ENCODE assay signal across 12 mouse cellular contexts in genomic region chr3:95141474-95141873, GRCm38 (mm10). TPM values are rescaled to one million over a fixed set of nuclear protein-coding genes. Genes with fewer than 3 reads are reported as not detected.
DNase-seq lines count a peak whose midpoint lies in the region; ATAC-seq and TF ChIP-seq lines count a peak whose summit lies in the region.
"Had no signal": no experiment of that assay in that cellular context is flagged by ENCODE, and none has a peak within 500 bp of the region (broad histone marks: within the 10 kb centered on the region; RNA-seq: fewer than 3 reads in every experiment).

No protein-coding gene starts in this region.

- TF ChIP-seq EP300 in heart, adult 2 months (IDR thresholded peaks at IDR 0.05; ENCODE audit: insufficient read depth, low read depth, low read length), result no peak
- no peak for TF ChIP-seq EP300 in liver, postnatal 0 days (IDR thresholded peaks at IDR 0.05; ENCODE audit: low read depth)

- H3K9me3 ChIP-seq in liver, postnatal 0 days (ENCODE audit: low read length), result no peaks in the 10 kb centered on the region
- H3K9me3 ChIP-seq in stomach, embryonic 16.5 days (replicated peaks; ENCODE audit: control insufficient read depth, low read length), result no peaks in the 10 kb centered on the region
- H3K9me3 ChIP-seq: embryonic facial prominence, embryonic 12.5 days had no signal

- no peak for TF ChIP-seq CTCF in heart, adult 2 months (IDR thresholded peaks at IDR 0.05)
- no peak for TF ChIP-seq CTCF in liver, postnatal 0 days (IDR thresholded peaks at IDR 0.05; ENCODE audit: low read depth)

- intact Hi-C loops in heart, adult 2 months (cut with DNase I), result loop anchor here (5.0 kb wide), 1 partner anchor 99 kb away; the partner anchor contains the start of gene Psmd4

- peak overlapping the region; percentile 12; the same call in 1 of the 2 replicates for H3K27ac ChIP-seq in heart, adult 2 months
- H3K27ac ChIP-seq in liver, postnatal 0 days (ENCODE audit: low read depth), result peak overlapping the region; percentile 86
- H3K27ac ChIP-seq in stomach, embryonic 16.5 days (ENCODE audit: low read length), result peak overlapping the region; percentile 33; the same call in 1 of the 2 replicates
- H3K27ac ChIP-seq: embryonic facial prominence, embryonic 12.5 days had no signal

- no peaks in the 10 kb centered on the region for H3K36me3 ChIP-seq in heart, adult 2 months (ENCODE audit: control insufficient read depth, insufficient read depth, low read length)
- peaks cover 16% of the 10 kb centered on the region; the same call in 1 of the 2 replicates for H3K36me3 ChIP-seq in liver, postnatal 0 days (replicated peaks; ENCODE audit: insufficient read depth, low read length)
- H3K36me3 ChIP-seq in stomach, embryonic 16.5 days (ENCODE audit: control insufficient read depth, insufficient read depth, low read length), result 0 out of 2 replicates have a peak, but pooled peaks cover 6% of the 10 kb centered on the region

- H3K27me3 ChIP-seq in heart, adult 2 months (ENCODE audit: control insufficient read depth, insufficient read depth, low read length), result no peaks in the 10 kb centered on the region
- no peaks in the 10 kb centered on the region for H3K27me3 ChIP-seq in liver, postnatal 0 days (ENCODE audit: insufficient read depth, low read length)
- H3K27me3 ChIP-seq in stomach, embryonic 16.5 days (ENCODE audit: control insufficient read depth, insufficient read depth, low read length), result no peaks in the 10 kb centered on the region
- H3K27me3 ChIP-seq: embryonic facial prominence, embryonic 12.5 days had no signal

- peak in 1 of 2 experiments; percentile 60 for DNase-seq in heart, adult 2 months
- no peak for DNase-seq in heart, adult 9 months (ENCODE audit: low spot score in 2 of 2)
- DNase-seq in T-cell, adult 2 months (ENCODE audit: low spot score), result peak; percentile 89
- peak; percentile 50 for DNase-seq in liver, postnatal 0 days
- DNase-seq in adrenal gland, postnatal 4 days (ENCODE audit: low spot score in 2 of 2), result no peak
- DNase-seq in cerebellum, postnatal 14 days, result no peak
- DNase-seq: adrenal gland, postnatal 10 days; midbrain, embryonic 14.5 days; retina, postnatal 1 day had no signal

- no peak overlapping the region for H3K9ac ChIP-seq in heart, adult 2 months (ENCODE audit: low read depth, low read length)
- H3K9ac ChIP-seq in liver, postnatal 0 days (replicated peaks), result peak overlapping the region; percentile 54
- H3K9ac ChIP-seq in stomach, embryonic 16.5 days (ENCODE audit: low read length), result no peak overlapping the region
- H3K9ac ChIP-seq: embryonic facial prominence, embryonic 12.5 days had no signal

- H3K4me1 ChIP-seq in heart, adult 2 months (ENCODE audit: control insufficient read depth, insufficient read depth, low read length), result no peaks in the 10 kb centered on the region
- peaks cover 21% of the 10 kb centered on the region for H3K4me1 ChIP-seq in liver, postnatal 0 days (ENCODE audit: insufficient read depth)
- H3K4me1 ChIP-seq in stomach, embryonic 16.5 days (ENCODE audit: control insufficient read depth, insufficient read depth, low read length), result no peaks in the 10 kb centered on the region
- H3K4me1 ChIP-seq: embryonic facial prominence, embryonic 12.5 days had no signal

- no peaks in the 10 kb centered on the region for H3K79me2 ChIP-seq in heart, adult 2 months (replicated peaks; ENCODE audit: control insufficient read depth, insufficient read depth, low read length)

- no peak overlapping the region for H3K4me3 ChIP-seq in heart, adult 2 months
- peak overlapping the region; percentile 45 for H3K4me3 ChIP-seq in liver, postnatal 0 days (ENCODE audit: low read depth, low read length)
- H3K4me3 ChIP-seq in stomach, embryonic 16.5 days (replicated peaks; ENCODE audit: low read length), result peak overlapping the region; percentile 19; the same call in 1 of the 2 replicates
- H3K4me3 ChIP-seq: embryonic facial prominence, embryonic 12.5 days had no signal

- H3K4me2 ChIP-seq in liver, postnatal 0 days (ENCODE audit: low read depth, low read length), result peak overlapping the region; percentile 60
- no peak overlapping the region for H3K4me2 ChIP-seq in stomach, embryonic 16.5 days (ENCODE audit: low read depth, low read length)
- H3K4me2 ChIP-seq: embryonic facial prominence, embryonic 12.5 days had no signal

- 89% methylated on average over 9 of the region's 9 CpGs for WGBS in heart, adult 2 months
- WGBS in liver, postnatal 0 days (ENCODE audit: insufficient replicate concordance), result 44% methylated on average over 9 of the region's 9 CpGs
- WGBS in stomach, embryonic 16.5 days, result 90% methylated on average over 9 of the region's 9 CpGs

- no peak for ATAC-seq in liver, postnatal 0 days
- ATAC-seq in stomach, embryonic 16.5 days (ENCODE audit: insufficient read depth, low FRiP score), result no peak
- ATAC-seq in erythroid progenitor cell, adult 5-6 weeks (replicated peaks; ENCODE audit: low FRiP score, poor library complexity, severe bottlenecking), result no peak

- 0 out of 2 replicates have a peak, but pooled peaks have one; percentile 25 for TF ChIP-seq POLR2A in heart, adult 2 months (IDR thresholded peaks at IDR 0.05; ENCODE audit: insufficient read depth, low read depth, low read length)

RNA-seq across cellular contexts. Expression of gene Tnfaip8l2, which starts 0.7 kb away (rescaled TPM):
- total RNA-seq in heart, adult 2 months (2021), result 1 to 10 TPM; 1.5 to 2.1 TPM
- 3.3 and 4.9 TPM in 2 replicates for polyA plus RNA-seq in heart, adult 2 months (2012; rRNA removed)
- 13.0 and 13.1 TPM in 2 replicates for polyA plus RNA-seq in liver, postnatal 0 days (2015; fragmentation: Nextera tagmentation; extraction: Ambion mirVana)
- polyA plus RNA-seq in stomach, embryonic 16.5 days (2015; fragmentation: Nextera tagmentation; extraction: Ambion mirVana), result 5.4 and 6.5 TPM in 2 replicates
- 1 to 10 TPM; 2.9 to 3.4 TPM for total RNA-seq in adrenal gland, postnatal 4 days (2021)
- 7.5 and 18.0 TPM in 2 replicates for total RNA-seq in erythroid progenitor cell, adult 5-6 weeks (2015; ENCODE audit: low replicate concordance)
- 4.4 and 8.6 TPM in 2 replicates for total RNA-seq in erythroid progenitor cell, adult 5-6 weeks (2017; ENCODE audit: low replicate concordance)

RNA-seq across cellular contexts. Expression of gene Lysmd1, which starts 7.6 kb away (rescaled TPM):
- 1 to 10 TPM; 4.5 to 6.3 TPM for total RNA-seq in heart, adult 2 months (2021)
- 5.8 and 7.8 TPM in 2 replicates for polyA plus RNA-seq in heart, adult 2 months (2012; rRNA removed)
- polyA plus RNA-seq in liver, postnatal 0 days (2015; fragmentation: Nextera tagmentation; extraction: Ambion mirVana), result 6.7 and 7.0 TPM in 2 replicates
- 13.7 and 14.5 TPM in 2 replicates for polyA plus RNA-seq in stomach, embryonic 16.5 days (2015; fragmentation: Nextera tagmentation; extraction: Ambion mirVana)
- 10 to 100 TPM; 10.7 to 11.5 TPM for total RNA-seq in adrenal gland, postnatal 4 days (2021)
- total RNA-seq in erythroid progenitor cell, adult 5-6 weeks (2015; ENCODE audit: low replicate concordance), result 4.6 and 8.3 TPM in 2 replicates
- 7.0 and 8.1 TPM in 2 replicates for total RNA-seq in erythroid progenitor cell, adult 5-6 weeks (2017; ENCODE audit: low replicate concordance)

RNA-seq across cellular contexts. Expression of gene Scnm1, which starts 7.7 kb away (rescaled TPM):
- total RNA-seq in heart, adult 2 months (2021), result 10 to 100 TPM; 28.3 to 32.1 TPM
- polyA plus RNA-seq in heart, adult 2 months (2012; rRNA removed), result 46.8 and 67.9 TPM in 2 replicates
- polyA plus RNA-seq in liver, postnatal 0 days (2015; fragmentation: Nextera tagmentation; extraction: Ambion mirVana), result 19.3 and 23.7 TPM in 2 replicates
- 55.8 and 58.2 TPM in 2 replicates for polyA plus RNA-seq in stomach, embryonic 16.5 days (2015; fragmentation: Nextera tagmentation; extraction: Ambion mirVana)
- 10 to 100 TPM; 53.4 to 53.9 TPM for total RNA-seq in adrenal gland, postnatal 4 days (2021)
- total RNA-seq in erythroid progenitor cell, adult 5-6 weeks (2015; ENCODE audit: low replicate concordance), result 35.0 and 41.1 TPM in 2 replicates
- 34.9 and 43.6 TPM in 2 replicates for total RNA-seq in erythroid progenitor cell, adult 5-6 weeks (2017; ENCODE audit: low replicate concordance)

RNA-seq across cellular contexts. Expression of gene Tmod4, which starts 17.2 kb away (rescaled TPM):
- total RNA-seq in heart, adult 2 months (2021), result 10 to 100 TPM; 22.6 to 30.9 TPM
- 23.3 and 25.6 TPM in 2 replicates for polyA plus RNA-seq in heart, adult 2 months (2012; rRNA removed)
- polyA plus RNA-seq in liver, postnatal 0 days (2015; fragmentation: Nextera tagmentation; extraction: Ambion mirVana), result 0.19 and 1.5 TPM in 2 replicates
- polyA plus RNA-seq in stomach, embryonic 16.5 days (2015; fragmentation: Nextera tagmentation; extraction: Ambion mirVana), result 2.2 and 7.3 TPM in 2 replicates
- 1 to 10 TPM; 3.7 to 7.8 TPM for total RNA-seq in adrenal gland, postnatal 4 days (2021)
- total RNA-seq in erythroid progenitor cell, adult 5-6 weeks (2015; ENCODE audit: low replicate concordance), result not detected in 2 replicates
- not detected in 2 replicates for total RNA-seq in erythroid progenitor cell, adult 5-6 weeks (2017; ENCODE audit: low replicate concordance)

RNA-seq across cellular contexts. Expression of gene Sema6c, which starts 18.8 kb away (rescaled TPM):
- total RNA-seq in heart, adult 2 months (2021), result 1 to 10 TPM; 3.8 to 3.9 TPM
- 16.9 and 21.1 TPM in 2 replicates for polyA plus RNA-seq in heart, adult 2 months (2012; rRNA removed)
- 0.28 and 0.71 TPM in 2 replicates for polyA plus RNA-seq in liver, postnatal 0 days (2015; fragmentation: Nextera tagmentation; extraction: Ambion mirVana)
- polyA plus RNA-seq in stomach, embryonic 16.5 days (2015; fragmentation: Nextera tagmentation; extraction: Ambion mirVana), result 1.5 and 2.6 TPM in 2 replicates
- total RNA-seq in adrenal gland, postnatal 4 days (2021), result 10 to 100 TPM; 15.3 to 15.4 TPM
- not detected in 2 replicates for total RNA-seq in erythroid progenitor cell, adult 5-6 weeks (2015; ENCODE audit: low replicate concordance)
- total RNA-seq in erythroid progenitor cell, adult 5-6 weeks (2017; ENCODE audit: low replicate concordance), result not detected in 2 replicates

Comparison
In these comparisons a context has a peak if more than half of its experiments do, and no peak if none do; other contexts are left out.
1. DNase-seq: peak in T-cell, adult 2 months (single experiment) and liver, postnatal 0 days (single experiment); none in heart, adult 9 months (0 of 2), adrenal gland, postnatal 4 days (0 of 2) and cerebellum, postnatal 14 days (0 of 2).
2. H3K27ac ChIP-seq: peak in every context shown above with its lines; median percentile 86 in liver, postnatal 0 days; 33 in stomach, embryonic 16.5 days; 12 in heart, adult 2 months.